Mouse (Mus musculus) kidney, embryonic 16.5 days (tissue): ENCODE results near the gene Ppp4r2. TPM values are rescaled to one million over a fixed set of nuclear protein-coding genes. Genes with fewer than 3 reads are reported as not detected.

Experiments
- ATAC-seq: fragments of 200-750 bp; cut with Nextera tagmentation; 2 replicates; pipeline ENCODE4 v1.8.0; 2017; ENCODE audit warnings: moderate TSS enrichment; ENCODE audit not compliant: low FRiP score, low TSS enrichment
- H3K27ac ChIP-seq: fragments of 300-500 bp; sonication (generic); 2 replicates; pipeline ENCODE4 v1.5.1; 2014; ENCODE audit warnings: low read length
- H3K27me3 ChIP-seq: fragments of 300-500 bp; sonication (generic); 2 replicates; pipeline ENCODE4 v1.6.1; 2014; ENCODE audit warnings: low read length, control low read depth, mixed read lengths; ENCODE audit not compliant: insufficient read depth
- H3K36me3 ChIP-seq: fragments of 300-500 bp; sonication (generic); 2 replicates; pipeline ENCODE4 v1.6.1; 2014; ENCODE audit warnings: low read length, control low read depth, mixed read lengths; ENCODE audit not compliant: insufficient read depth
- H3K4me1 ChIP-seq: fragments of 300-500 bp; sonication (generic); 2 replicates; pipeline ENCODE4 v1.6.1; 2014; ENCODE audit warnings: low read length, control low read depth, mixed read lengths; ENCODE audit not compliant: insufficient read depth
- H3K4me2 ChIP-seq: fragments of 300-500 bp; sonication (generic); replicated peaks from 2 replicates; pipeline ENCODE4 v1.6.1; 2014; ENCODE audit warnings: low read depth, low read length
- H3K4me3 ChIP-seq: fragments of 300-500 bp; sonication (generic); 2 replicates; pipeline ENCODE4 v1.5.1; 2014; ENCODE audit warnings: mild to moderate bottlenecking, low read length
- H3K9ac ChIP-seq: fragments of 300-500 bp; sonication (generic); replicated peaks from 2 replicates; pipeline ENCODE4 v1.6.1; 2014; ENCODE audit warnings: low read length
- H3K9me3 ChIP-seq: fragments of 300-500 bp; sonication (generic); 2 replicates; pipeline ENCODE4 v1.6.1; 2016; ENCODE audit warnings: low read length, control low read depth
- WGBS: fragments of 180-500 bp; shearing (Covaris S2); extraction: QIAGEN DNeasy Blood & Tissue Kit; methylation state at CpG from one replicate; pipeline ENCODE4 v1.1.7; 2014; 5-methylcytosine and 5-hydroxymethylcytosine counted together
- polyA plus RNA-seq: library from polyadenylated mRNA; unstranded; fragments of >200 nt; fragmentation: Nextera tagmentation; extraction: Ambion mirVana; gene quantifications from 2 replicates; pipeline ENCODE4 v1.2.1, GENCODE M21; 2015

Ppp4r2 gene
- polyA plus RNA-seq, result 16.7 and 17.7 TPM in 2 replicates

GRCm38 (mm10) chr6:100833355-100833754 is at the start of gene Ppp4r2:
Gene Ppp4r2 (plus strand): TSS chr6:100833622.
- ATAC-seq, result peak; percentile 93

GRCm38 (mm10) chr6:100787726-100788125 is 45.7 kb upstream of the Ppp4r2 start:
- H3K4me3 ChIP-seq, result no peak overlapping the region
- WGBS, result 100% methylated on average over 1 of the region's 1 CpGs
- H3K27ac ChIP-seq, result no peak overlapping the region
- no peaks in the 10 kb centered on the region; the same call in 1 of the 2 replicates for H3K9me3 ChIP-seq
- ATAC-seq, result no peak
- H3K4me1 ChIP-seq, result no peaks in the 10 kb centered on the region
- no peak overlapping the region for H3K9ac ChIP-seq
- H3K4me2 ChIP-seq, result no peak overlapping the region
- peaks cover 3% of the 10 kb centered on the region for H3K36me3 ChIP-seq
- no peaks in the 10 kb centered on the region for H3K27me3 ChIP-seq

More at GRCm38 (mm10) chr6:100833355-100833754, at the start of gene Ppp4r2:
- H3K4me2 ChIP-seq, result peak within 1 kb of the TSS; percentile 63
- H3K4me3 ChIP-seq, result peak within 1 kb of the TSS; percentile 93
- peak within 1 kb of the TSS; percentile 89 for H3K27ac ChIP-seq
- peaks cover 20% of the 10 kb centered on the region for H3K36me3 ChIP-seq
- H3K9me3 ChIP-seq, result no peaks in the 10 kb centered on the region
- WGBS, result under 1% methylated on average over 41 of the region's 50 CpGs
- no peaks in the 10 kb centered on the region for H3K27me3 ChIP-seq
- peak within 1 kb of the TSS; percentile 96 for H3K9ac ChIP-seq
- peaks cover 18% of the 10 kb centered on the region for H3K4me1 ChIP-seq

- 96% methylated on average over 1 of the region's 1 CpGs for WGBS
- Histone ChIP-seq H3K27ac (no peak overlapping the region), H3K4me1 (no peaks in the 10 kb centered on the region)
Measured at GRCm38 (mm10) chr6:100789161-100789560, 44.3 kb upstream of the Ppp4r2 start.

GRCm38 (mm10) chr6:100792055-100792659 is 41.3 kb upstream of the Ppp4r2 start:
- Histone ChIP-seq H3K36me3 (no peaks in the 10 kb centered on the region; the same call in none of the 2 replicates), H3K4me3 (no peak overlapping the region), H3K4me2 (no peak overlapping the region), H3K4me1 (no peaks in the 10 kb centered on the region), H3K27ac (no peak overlapping the region), H3K9me3 (no peaks in the 10 kb centered on the region; the same call in 1 of the 2 replicates), H3K9ac (no peak overlapping the region), H3K27me3 (no peaks in the 10 kb centered on the region)
- WGBS, result 67% methylated on average over 3 of the region's 3 CpGs
- ATAC-seq, result no peak

More at GRCm38 (mm10) chr6:100789161-100789560, 44.3 kb upstream of the Ppp4r2 start:
- Histone ChIP-seq H3K36me3 (no peaks in the 10 kb centered on the region; the same call in none of the 2 replicates), H3K27me3 (no peaks in the 10 kb centered on the region), H3K4me2 (no peak overlapping the region), H3K9ac (no peak overlapping the region), H3K9me3 (no peaks in the 10 kb centered on the region; the same call in 1 of the 2 replicates), H3K4me3 (no peak overlapping the region)
- no peak for ATAC-seq

GRCm38 (mm10) chr6:100792973-100793769 is 40.3 kb upstream of the Ppp4r2 start:
- Histone ChIP-seq H3K4me1 (no peaks in the 10 kb centered on the region), H3K4me2 (no peak overlapping the region), H3K27me3 (no peaks in the 10 kb centered on the region), H3K36me3 (no peaks in the 10 kb centered on the region; the same call in 1 of the 2 replicates), H3K27ac (no peak overlapping the region), H3K9me3 (no peaks in the 10 kb centered on the region; the same call in 1 of the 2 replicates), H3K9ac (no peak overlapping the region), H3K4me3 (no peak overlapping the region)
- no peak for ATAC-seq
- 57% methylated on average over 14 of the region's 14 CpGs for whole genome bisulfite sequencing

- Histone ChIP-seq H3K4me1 (no peaks in the 10 kb centered on the region; the same call in 1 of the 2 replicates), H3K4me3 (no peak overlapping the region), H3K4me2 (no peak overlapping the region), H3K9me3 (no peaks in the 10 kb centered on the region; the same call in 1 of the 2 replicates), H3K27me3 (no peaks in the 10 kb centered on the region), H3K27ac (peak overlapping the region; percentile 30; the same call in 1 of the 2 replicates), H3K36me3 (no peaks in the 10 kb centered on the region), H3K9ac (no peak overlapping the region)
- WGBS, result 44% methylated on average over 6 of the region's 6 CpGs
- ATAC-seq, result peak; percentile 73; the same call in 1 of the 2 replicates
Measured at GRCm38 (mm10) chr6:100795797-100796196, 37.6 kb upstream of the Ppp4r2 start.

- Histone ChIP-seq H3K36me3 (no peaks in the 10 kb centered on the region), H3K27ac (no peak overlapping the region), H3K9me3 (no peaks in the 10 kb centered on the region; the same call in 1 of the 2 replicates), H3K4me1 (peaks cover 6% of the 10 kb centered on the region), H3K27me3 (no peaks in the 10 kb centered on the region), H3K4me2 (no peak overlapping the region), H3K9ac (no peak overlapping the region), H3K4me3 (no peak overlapping the region)
- ATAC-seq, result no peak
- 86% methylated on average over 6 of the region's 6 CpGs for WGBS
Measured at GRCm38 (mm10) chr6:100799290-100799689, 34.1 kb upstream of the Ppp4r2 start.

- no peaks in the 10 kb centered on the region for H3K27me3 ChIP-seq
- peaks cover 6% of the 10 kb centered on the region for H3K4me1 ChIP-seq
Measured at GRCm38 (mm10) chr6:100799766-100800165, 33.7 kb upstream of the Ppp4r2 start.

GRCm38 (mm10) chr6:100800497-100800955 is 32.9 kb upstream of the Ppp4r2 start:
- H3K27ac ChIP-seq, result no peak overlapping the region
- H3K4me2 ChIP-seq, result no peak overlapping the region
- no peak for ATAC-seq
- H3K9me3 ChIP-seq, result no peaks in the 10 kb centered on the region; the same call in 1 of the 2 replicates
- H3K4me3 ChIP-seq, result no peak overlapping the region
- H3K36me3 ChIP-seq, result no peaks in the 10 kb centered on the region
- WGBS, result 24% methylated on average over 10 of the region's 10 CpGs
- H3K4me1 ChIP-seq, result peaks cover 6% of the 10 kb centered on the region
- no peak overlapping the region for H3K9ac ChIP-seq
- no peaks in the 10 kb centered on the region for H3K27me3 ChIP-seq

More at GRCm38 (mm10) chr6:100799766-100800165, 33.7 kb upstream of the Ppp4r2 start:
- H3K27ac ChIP-seq, result no peak overlapping the region
- no peak for ATAC-seq
- no peaks in the 10 kb centered on the region; the same call in 1 of the 2 replicates for H3K9me3 ChIP-seq
- H3K9ac ChIP-seq, result no peak overlapping the region
- 89% methylated on average over 4 of the region's 4 CpGs for WGBS
- H3K4me2 ChIP-seq, result no peak overlapping the region
- no peaks in the 10 kb centered on the region for H3K36me3 ChIP-seq
- no peak overlapping the region for H3K4me3 ChIP-seq
